Mouse (Mus musculus) kidney, adult 8-10 months (tissue): ENCODE results near the gene 1700015F17Rik.

Source experiments
- DNase-seq, 2 experiments: peaks; one replicate each; pipeline ENCODE4 v3.0.0; 2022

Gene 1700015F17Rik

DNA sequence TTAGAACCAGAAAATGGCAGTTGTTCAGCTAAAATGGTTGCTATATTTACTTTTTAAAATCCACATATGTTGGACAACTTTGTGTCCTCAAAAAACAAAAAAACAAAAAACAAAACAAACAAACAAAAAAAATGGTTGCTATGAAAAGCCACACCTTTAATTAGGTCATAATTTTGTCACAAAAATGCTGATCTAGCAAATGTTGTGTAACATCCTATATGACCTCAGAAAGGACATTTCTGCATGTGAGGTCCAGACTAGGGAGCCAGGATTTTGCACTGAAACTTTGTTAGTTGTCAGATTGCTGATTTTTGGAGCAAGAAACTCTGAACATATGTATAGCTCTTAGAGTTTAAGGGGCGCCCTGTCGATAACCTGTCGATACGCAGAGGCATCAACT, 55.9 kb downstream of the 1700015F17Rik start:
- DNase-seq: no peak

DNA sequence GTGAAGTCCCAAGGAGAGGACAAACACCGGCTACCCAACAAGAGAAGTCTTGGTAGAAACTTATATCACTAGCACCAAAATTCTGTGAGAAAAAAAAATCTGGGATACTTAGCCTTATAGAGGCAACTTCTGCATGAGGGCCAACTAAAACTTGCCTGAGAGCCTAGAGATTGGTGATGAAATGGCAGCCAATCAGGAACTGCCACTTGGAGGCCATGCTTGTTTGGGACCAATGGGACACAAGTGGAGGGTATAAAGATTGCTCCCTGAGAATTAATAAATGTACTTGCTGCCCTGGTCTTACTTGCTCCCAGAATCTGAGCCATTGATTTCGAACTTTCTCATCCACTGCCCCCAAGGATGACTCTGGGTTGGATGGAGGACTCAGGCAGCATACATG, 57.5 kb downstream of the 1700015F17Rik start:
- DNase-seq: no peak

DNA sequence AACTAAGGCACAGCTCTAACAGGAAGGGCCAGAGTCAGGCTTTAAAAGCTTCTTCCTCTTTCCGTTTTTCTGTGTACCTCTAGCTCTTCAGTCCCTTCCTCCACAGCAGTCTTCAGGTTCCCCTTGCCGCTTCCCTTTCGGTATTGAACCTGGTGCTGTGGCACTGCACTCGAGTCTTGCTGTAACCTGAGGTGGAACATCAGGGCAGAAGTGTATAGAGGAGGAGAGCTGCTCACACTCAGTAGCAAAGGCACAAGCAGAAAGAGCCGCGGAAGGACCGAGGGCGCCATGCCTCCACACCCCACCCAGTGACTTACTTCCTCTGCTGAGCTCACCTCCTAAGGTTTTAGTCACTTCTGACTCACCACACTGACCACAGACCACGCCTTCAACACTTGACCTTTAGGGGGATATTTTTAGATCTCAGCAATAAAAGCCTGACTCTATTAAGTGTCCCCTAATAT, 58.9 kb downstream of the 1700015F17Rik start, which contains the start of gene Cdk14:
TSS of gene Cdk14 (minus strand) at position 321 of the 464 bp plus-strand sequence.
- no peak for DNase-seq

DNA sequence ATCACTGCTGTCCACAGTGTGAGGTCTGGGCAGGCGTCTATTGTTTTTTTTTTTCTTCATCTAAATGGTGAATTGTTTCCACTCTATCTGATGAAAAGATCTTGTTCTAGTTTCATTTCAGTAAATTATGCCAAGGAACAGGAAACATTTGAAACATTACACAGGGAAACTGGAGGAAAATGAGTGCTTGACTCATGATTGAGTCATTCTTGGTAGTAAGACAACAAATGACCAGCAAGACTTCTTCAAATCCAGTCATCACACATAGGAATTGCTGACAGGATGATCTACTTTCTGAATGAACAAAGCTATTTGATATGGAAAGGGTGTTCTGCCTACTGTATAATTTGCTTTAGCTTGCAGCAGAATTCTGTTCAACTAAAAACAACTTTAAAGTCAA, 59.7 kb downstream of the 1700015F17Rik start:
- DNase-seq: no peak

- no peak for DNase-seq
Measured at GRCm38 (mm10) chr5:5414835-5415234, 64.1 kb downstream of the 1700015F17Rik start.

DNA sequence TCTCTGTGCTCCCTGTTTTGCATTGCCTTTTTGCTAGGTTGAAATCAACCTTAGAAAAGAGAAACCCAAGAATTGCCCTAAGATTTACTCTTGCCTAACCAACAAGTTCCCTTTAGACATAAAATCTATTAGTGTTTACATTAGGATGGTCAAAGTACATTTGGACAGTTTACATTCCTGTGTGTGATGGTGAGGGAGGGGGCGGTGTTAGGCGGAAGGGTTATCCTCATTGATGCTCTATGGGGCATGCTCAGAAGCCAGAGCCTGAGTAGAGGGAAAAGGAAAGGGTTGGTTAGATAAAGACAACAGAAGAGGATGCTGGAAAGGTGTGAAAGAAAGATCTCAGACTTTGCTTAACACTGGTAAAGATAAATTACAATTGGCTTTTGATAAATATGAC, 67.1 kb downstream of the 1700015F17Rik start:
- no peak for DNase-seq

DNA sequence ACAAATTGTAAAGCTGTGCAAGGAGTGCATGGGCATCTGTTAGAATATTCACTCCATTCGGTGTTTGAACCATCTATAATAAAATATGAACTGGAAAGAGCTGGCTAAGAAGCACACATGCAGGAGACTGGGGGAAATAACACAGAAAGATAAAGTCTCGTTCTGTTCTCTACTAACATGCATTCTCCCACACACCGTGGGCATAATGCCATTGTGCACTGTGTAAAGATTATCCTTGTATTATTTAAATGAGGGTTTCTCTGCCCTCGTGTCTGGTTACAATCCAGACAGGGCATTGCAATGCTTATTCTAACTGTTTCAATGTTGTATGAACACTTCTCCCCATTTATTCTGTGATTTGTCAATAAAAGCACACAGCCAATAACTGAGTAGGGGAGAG, 77.0 kb downstream of the 1700015F17Rik start:
- no peak for DNase-seq

GRCm38 (mm10) chr5:5392786-5393185, 86.2 kb downstream of the 1700015F17Rik start:
- DNase-seq: no peak
